Mouse (Mus musculus) gastrocnemius, adult 8-10 months (tissue): Measurements from ENCODE around the gene Eno2. TPM values are rescaled to one million over a fixed set of nuclear protein-coding genes. Genes with fewer than 3 reads are reported as not detected.

Experiments
- DNase-seq, 2 experiments: peaks; one replicate each; pipeline ENCODE4 v3.0.0; 2022; ENCODE audit warnings: low spot score in 2 of 2
- total RNA-seq, 4 experiments: library from RNA; stranded (reverse); gene quantifications; 2 replicates each; pipeline ENCODE4 v1.2.4; 2022

Gene Eno2
- total RNA-seq, 4 experiments from 2014 or later = 0.75 to 1.4 (median 1.1) TPM

GRCm38 (mm10) chr6:124767920-124768703 lies 1.4 kb downstream of the Eno2 start:
- DNase-seq = no peak

DNA sequence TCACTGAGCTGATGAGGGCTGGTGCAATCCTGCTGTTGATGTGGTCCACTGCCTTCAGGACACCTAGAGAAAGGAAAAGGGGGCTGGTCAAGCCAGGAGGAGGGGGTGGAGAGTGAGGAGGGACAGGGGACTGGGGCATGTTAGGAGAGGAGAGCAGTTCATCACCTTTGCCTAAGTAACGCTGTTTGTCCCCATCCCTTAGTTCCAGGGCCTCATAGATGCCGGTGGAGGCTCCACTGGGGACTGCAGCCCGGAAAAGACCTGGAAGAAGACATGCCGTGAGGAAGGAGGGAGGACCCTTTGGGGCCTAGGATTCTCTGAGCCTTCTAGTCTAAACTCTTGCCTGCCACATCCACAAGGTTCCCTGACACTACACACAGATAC lies 1.9 kb downstream of the Eno2 start:
- no peak for DNase-seq

DNA sequence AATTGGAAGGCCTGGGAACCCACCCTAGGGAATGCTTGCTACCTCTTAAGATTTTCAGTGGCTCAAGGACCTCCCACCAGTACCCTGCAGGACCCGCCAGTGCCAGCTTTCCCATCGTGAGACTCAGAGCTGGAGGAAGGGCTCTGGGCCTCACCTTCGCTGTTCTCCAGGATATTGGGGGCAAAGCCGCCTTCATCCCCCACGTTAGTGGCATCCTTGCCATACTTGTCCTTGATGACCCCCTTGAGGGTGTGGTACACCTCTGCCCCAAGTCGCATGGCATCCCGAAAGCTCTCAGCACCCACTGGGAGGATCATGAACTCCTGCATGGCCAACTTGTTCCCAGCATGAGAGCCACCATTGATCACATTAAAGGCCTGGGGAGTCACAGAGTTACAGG lies 3.5 kb downstream of the Eno2 start:
- no peak for DNase-seq

DNA sequence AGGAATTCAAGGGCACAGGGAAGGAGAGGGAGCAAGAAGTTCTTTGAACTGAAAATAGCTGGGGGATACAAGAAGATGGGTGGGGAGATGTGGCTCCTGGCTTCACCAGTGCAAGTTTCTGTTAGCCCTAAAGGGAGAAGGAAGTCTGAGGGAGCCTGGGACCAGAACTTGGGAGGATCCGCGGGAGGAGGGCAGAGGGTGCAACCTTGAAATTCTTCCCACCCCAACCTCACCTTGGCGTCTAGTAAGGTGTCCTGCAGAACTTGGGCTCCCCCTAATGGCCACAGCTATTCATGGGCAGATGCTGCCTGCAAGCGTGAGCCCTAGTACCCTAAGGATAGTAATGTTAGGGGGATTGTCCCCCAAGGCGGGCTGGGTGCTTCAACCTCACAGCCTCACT lies 10.2 kb downstream of the Eno2 start:
- peak; percentile 75 to 77 for DNase-seq

- DNase-seq = no peak
These were observed 10.6 kb downstream of the Eno2 start for GRCm38 (mm10) chr6:124758849-124759232.

DNA sequence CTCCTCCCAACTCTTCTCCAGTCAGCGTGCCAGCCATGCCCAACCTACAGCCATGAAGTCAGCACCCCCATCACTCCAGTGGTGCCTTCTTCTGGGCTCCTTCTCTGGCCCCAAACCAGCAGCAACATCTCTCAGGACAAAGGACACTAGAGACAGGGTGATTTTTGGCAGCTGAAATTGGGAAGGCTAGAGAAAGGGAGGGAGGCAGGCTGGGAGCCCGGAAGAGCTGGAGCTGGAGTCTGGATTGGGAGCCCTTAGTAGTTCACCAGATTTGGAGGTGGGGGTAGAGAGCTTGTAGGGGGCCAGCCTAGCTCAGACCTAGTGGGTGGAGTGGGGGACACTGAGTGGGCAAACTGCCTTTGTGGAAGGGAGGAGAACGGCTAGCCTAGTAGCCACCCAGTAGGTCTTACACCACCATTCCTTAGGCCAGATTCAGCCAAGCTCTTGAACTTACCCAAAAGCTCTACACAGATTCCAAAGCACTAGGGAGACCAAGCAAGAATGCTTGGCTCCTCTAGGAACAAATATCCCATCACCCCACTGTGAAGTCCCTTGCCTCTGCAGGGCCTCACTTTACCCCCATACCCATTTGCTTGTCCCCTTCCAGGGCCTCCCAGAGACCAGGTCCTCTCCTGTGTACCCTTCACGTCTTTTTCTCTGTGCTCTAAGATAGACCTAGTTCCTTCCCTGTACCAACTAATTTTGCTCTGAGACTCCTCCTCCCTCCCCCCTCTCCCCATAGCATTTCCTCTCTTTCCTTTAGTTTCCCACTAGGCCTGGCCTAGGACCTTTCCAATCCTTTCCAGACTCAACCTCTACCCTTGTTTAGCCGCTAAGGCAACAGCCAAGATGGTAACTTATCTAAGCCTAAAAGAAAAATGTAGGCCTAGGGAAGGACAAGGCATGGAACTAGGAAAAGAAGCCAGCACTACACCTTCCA lies 11.3 kb downstream of the Eno2 start:
- peak in 1 of 2 experiments; percentile 24 for DNase-seq

DNA sequence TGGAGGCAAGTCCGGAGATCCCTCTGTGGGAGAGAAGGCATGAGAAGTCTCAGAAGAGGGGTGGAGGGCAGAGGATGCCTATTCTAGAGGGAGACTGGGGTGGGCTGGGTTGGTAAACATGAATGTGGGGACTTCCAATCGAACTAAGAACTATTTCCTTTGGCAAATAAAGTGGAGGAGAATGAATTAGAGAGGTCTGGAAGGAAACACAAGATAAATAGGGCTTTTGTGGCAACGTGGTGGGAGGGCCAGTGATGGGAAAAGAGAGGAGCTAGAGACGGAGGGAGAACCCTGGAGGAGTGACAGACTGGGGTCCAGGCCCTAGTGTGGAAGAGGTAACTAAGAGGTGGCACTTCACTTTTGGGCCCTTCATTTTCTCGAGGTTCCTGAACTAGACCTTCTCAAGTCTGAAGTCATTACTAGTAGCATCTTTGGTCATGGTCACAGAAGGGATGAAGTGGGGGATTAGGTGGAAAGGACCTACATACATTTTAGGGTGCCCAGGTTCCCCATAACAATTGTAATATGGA lies 12.1 kb downstream of the Eno2 start:
- DNase-seq = no peak

GRCm38 (mm10) chr6:124756652-124757350 lies 12.7 kb downstream of the Eno2 start:
- DNase-seq = peak; percentile 63 to 71

DNA sequence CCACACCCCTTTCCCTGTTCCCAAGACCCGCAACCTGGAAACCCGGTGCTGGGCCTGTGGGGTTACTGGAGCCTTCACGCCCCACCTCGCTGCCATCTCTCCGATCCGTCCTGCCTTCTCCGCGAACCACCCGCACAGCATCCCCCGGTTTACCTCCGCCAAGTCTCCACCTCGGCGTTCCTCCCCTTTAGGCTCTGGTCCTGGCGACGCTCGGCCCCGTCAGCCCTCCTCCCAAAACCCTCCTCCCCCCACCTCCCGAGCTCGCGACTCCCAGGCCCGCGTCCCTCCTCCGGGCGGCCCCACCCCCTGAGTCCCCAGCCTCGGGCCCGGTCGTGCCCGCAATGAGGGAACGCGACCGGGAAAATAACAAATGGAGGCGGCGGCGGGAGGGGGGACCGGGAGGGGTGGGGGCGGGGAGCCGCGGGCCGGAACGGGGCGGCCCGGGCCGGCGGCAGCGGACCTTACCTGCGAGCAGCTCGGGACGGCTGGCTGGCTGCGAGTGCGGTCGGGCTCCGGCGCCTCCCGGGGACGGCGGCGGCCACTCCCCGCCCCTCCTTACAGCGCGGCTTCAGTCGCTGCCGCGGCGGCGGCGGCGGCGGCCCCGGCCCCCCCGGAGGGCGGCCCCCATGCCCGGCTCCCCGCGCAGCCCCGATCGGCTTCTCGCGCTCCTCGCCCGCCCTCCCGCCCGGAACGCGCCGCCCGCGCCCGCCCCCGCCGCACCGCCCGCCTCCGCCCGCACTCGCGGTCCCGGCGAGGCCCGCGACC lies 13.5 kb downstream of the Eno2 start, which contains the start of the genes Gm45234 and Atn1:
Gene Gm45234, minus strand, starts transcription at position 191 of the 765 bp plus-strand sequence.
Gene Atn1, minus strand, starts transcription at position 694 of the 765 bp plus-strand sequence.
- peak in 1 of 2 experiments; percentile 56 for DNase-seq

- no peak for DNase-seq
These were observed 14.2 kb downstream of the Eno2 start for GRCm38 (mm10) chr6:124755306-124755705.

DNA sequence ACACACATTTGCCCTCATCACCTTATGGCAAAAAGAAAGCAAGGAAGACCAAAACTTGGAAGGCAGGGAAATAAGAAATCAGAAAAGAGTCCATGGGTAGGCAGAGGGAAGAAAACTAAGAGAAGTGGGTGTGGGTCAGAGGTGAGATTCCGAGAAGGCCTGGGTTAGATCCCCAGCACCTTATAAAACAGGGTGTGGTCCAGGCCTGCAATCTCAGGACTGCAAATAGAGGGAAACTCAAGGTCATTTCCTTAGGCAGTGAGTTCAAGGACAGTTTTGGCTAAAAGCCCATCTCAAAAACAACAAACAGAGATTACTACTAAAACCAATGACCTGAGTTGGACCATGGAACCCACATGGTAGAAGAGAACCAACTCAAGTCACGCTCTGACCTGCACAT lies 15.6 kb downstream of the Eno2 start:
- no peak for DNase-seq

DNA sequence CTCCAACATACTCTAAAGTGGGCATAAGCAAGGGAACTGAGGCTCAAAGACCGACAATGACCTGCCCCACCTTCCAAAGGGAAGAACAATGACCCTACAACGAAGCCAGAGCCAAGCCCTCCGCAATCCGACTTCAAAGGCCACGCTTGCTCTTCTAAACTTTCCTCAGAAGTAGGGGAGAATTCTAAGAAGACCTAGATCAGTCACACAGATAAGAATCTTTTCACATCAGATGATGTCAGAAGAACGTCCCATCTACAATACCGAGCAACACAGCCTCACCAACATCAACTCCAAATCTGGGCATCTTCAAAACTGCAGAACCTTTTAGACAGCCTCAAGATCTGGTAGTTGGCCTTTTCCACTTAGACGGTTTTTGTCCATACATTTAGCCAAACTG lies 19.1 kb downstream of the Eno2 start:
- no peak for DNase-seq

- DNase-seq = no peak
These were observed 22.5 kb downstream of the Eno2 start for GRCm38 (mm10) chr6:124746654-124747632.

- DNase-seq = no peak
These were observed 23.2 kb downstream of the Eno2 start for GRCm38 (mm10) chr6:124746296-124746605.

DNA sequence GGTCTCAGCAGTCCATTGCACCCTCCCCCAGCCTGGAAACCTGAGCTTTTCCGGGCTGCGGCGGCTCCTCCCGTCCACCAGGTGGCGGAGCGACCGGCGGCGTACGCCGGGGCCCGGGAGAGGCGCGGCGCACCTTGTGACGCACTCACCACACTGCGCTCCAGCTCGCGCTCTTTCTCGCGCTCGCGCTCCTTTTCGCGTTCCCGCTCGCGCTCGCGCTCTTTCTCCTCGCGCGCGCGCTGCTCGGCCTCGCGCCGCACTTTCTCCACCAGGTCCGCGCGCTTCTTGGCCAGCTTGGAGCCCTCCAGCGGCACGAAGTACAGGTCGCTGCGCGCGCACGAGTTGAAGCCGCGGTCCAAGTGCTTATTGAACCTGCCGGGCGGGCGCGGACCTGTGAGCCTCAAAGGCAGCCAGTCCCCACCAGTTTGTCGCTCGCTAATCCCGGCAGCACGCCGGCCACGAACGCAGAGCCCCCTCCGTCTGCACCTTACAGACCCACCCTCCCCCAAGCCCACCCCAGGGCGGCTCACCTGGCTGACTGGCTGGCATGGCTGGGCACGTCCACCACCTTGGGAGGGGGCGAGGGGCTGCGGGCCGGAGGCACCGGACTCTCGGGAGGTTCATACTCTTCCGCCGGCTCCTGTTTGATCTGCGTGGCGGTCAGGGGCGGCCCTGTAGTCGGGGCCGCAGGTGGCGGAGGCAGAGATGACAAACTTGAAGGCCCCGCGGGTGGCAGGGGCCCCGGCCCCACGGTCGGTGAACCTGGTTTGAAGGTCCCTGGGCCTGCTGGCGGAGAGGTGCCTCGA lies 23.8 kb downstream of the Eno2 start:
- DNase-seq = peak; percentile 87 to 93

DNA sequence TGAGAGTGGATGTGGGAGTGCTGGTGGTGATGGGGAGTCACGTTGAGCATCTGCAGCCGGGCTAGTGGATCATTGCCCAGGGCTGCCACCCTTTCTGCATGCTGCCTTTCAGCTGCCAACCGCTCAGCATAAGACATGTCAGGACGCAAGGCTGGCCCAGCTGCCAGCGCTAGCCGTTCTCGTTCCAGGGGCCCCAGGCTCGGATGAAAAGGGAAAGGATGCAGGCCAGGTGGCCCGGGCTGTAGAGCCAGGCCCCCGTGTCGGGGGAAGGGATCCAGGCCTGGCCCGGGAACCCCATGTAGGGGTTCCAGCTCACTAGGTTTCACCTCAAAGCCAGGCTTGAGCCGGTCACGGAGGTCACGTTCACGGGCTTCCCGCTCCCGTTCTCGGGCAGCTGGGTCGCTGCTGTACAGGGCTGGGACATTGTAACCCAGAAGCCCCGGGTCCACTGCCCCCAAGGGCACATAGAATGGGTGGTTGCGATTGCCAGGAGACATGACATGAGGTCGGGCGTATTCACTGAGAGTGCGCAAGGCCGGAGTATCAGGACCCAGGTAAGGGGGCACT lies 24.6 kb downstream of the Eno2 start:
- peak in 1 of 2 experiments; percentile 21 for DNase-seq

GRCm38 (mm10) chr6:124743647-124744046 lies 25.8 kb downstream of the Eno2 start:
- no peak for DNase-seq

- no peak for DNase-seq
These were observed 26.5 kb downstream of the Eno2 start for GRCm38 (mm10) chr6:124742839-124743514.
